Mouse (Mus musculus) midbrain, embryonic 16.5 days (tissue): ENCODE data around the gene Hilpda. TPM values are rescaled to one million over a fixed set of nuclear protein-coding genes. Genes with fewer than 3 reads are reported as not detected.

Source experiments
- ATAC-seq: fragments of 200-750 bp; cut with Nextera tagmentation; 2 replicates; pipeline ENCODE4 v1.8.0; 2017; ENCODE audit warnings: moderate TSS enrichment
- H3K27ac ChIP-seq: fragments of 300-500 bp; sonication (generic); 2 replicates; pipeline ENCODE4 v1.5.1; 2014; ENCODE audit warnings: mild to moderate bottlenecking, low read length, mixed read lengths
- H3K27me3 ChIP-seq: fragments of 300-500 bp; sonication (generic); 2 replicates; pipeline ENCODE4 v1.6.1; 2014; ENCODE audit warnings: low read depth, low read length, mixed read lengths; ENCODE audit not compliant: control insufficient read depth, insufficient read depth
- H3K36me3 ChIP-seq: fragments of 300-500 bp; sonication (generic); 2 replicates; pipeline ENCODE4 v1.6.1; 2014; ENCODE audit warnings: mild to moderate bottlenecking, low read length, moderate library complexity, mixed read lengths; ENCODE audit not compliant: control insufficient read depth, insufficient read depth
- H3K4me1 ChIP-seq: fragments of 300-500 bp; sonication (generic); 2 replicates; pipeline ENCODE4 v1.6.1; 2014; ENCODE audit warnings: mild to moderate bottlenecking, low read length, mixed read lengths; ENCODE audit not compliant: control insufficient read depth, insufficient read depth
- H3K4me2 ChIP-seq: fragments of 300-500 bp; sonication (generic); 2 replicates; pipeline ENCODE4 v1.6.1; 2014; ENCODE audit warnings: mild to moderate bottlenecking, low read length, mixed read lengths
- H3K4me3 ChIP-seq: fragments of 300-500 bp; sonication (generic); 2 replicates; pipeline ENCODE4 v1.5.1; 2014; ENCODE audit warnings: low read depth, mild to moderate bottlenecking, low read length, moderate library complexity, mixed read lengths
- H3K9ac ChIP-seq: fragments of 300-500 bp; sonication (generic); 2 replicates; pipeline ENCODE4 v1.6.1; 2014; ENCODE audit warnings: low read depth, low read length, mixed read lengths
- H3K9me3 ChIP-seq: fragments of 300-500 bp; sonication (generic); replicated peaks from 2 replicates; pipeline ENCODE4 v1.6.1; 2014; ENCODE audit warnings: mild to moderate bottlenecking, low read length, mixed read lengths; ENCODE audit not compliant: control insufficient read depth, poor library complexity, severe bottlenecking
- WGBS: fragments of 180-500 bp; shearing (Covaris S2); extraction: QIAGEN DNeasy Blood & Tissue Kit; methylation state at CpG from one replicate; pipeline ENCODE4 v1.1.7; 2014; 5-methylcytosine and 5-hydroxymethylcytosine counted together
- polyA plus RNA-seq: library from polyadenylated mRNA; unstranded; fragments of >200 nt; fragmentation: Nextera tagmentation; extraction: Ambion mirVana; gene quantifications from 2 replicates; pipeline ENCODE4 v1.2.1, GENCODE M21; 2015

Hilpda gene
- polyA plus RNA-seq, 1 experiment from 2014 or later = 34.8 TPM

- Histone ChIP-seq H3K9ac (no peak overlapping the region), H3K4me1 (no peaks in the 10 kb centered on the region), H3K27me3 (no peaks in the 10 kb centered on the region), H3K36me3 (no peaks in the 10 kb centered on the region), H3K4me2 (no peak overlapping the region), H3K4me3 (no peak overlapping the region), H3K9me3 (no peaks in the 10 kb centered on the region), H3K27ac (no peak overlapping the region)
- 64% methylated on average over 3 of the region's 3 CpGs for WGBS
- ATAC-seq = no peak
Observed at GRCm38 (mm10) chr6:29317941-29318340, 45.7 kb downstream of the Hilpda start.

DNA sequence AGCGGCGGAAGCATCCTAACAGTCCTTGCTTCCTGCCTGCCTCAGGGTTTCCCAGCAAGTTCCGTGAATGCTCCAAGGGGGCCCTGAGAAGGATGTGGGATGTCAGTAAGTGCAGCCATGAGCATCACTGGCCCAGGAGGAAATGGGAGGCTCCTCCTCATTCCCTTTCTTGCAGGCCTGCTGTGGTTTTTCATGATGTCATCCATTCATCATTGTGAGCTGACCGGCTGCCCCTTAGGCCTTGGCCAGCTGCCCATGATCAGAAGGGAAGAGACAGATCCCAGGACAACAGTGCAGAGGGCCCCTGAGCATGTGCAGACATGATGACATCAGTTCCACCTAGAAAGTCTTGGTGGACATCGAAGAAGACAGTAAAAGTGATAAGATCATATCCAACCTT, 46.6 kb downstream of the Hilpda start, which contains the start of gene Fam71f1:
TSS of gene Fam71f1 (plus strand) at position 262 of the 400 bp plus-strand sequence.
- Histone ChIP-seq H3K27me3 (no peaks in the 10 kb centered on the region), H3K9ac (no peak within 1 kb of the TSS), H3K36me3 (no peaks in the 10 kb centered on the region), H3K9me3 (no peaks in the 10 kb centered on the region), H3K27ac (no peak within 1 kb of the TSS), H3K4me1 (no peaks in the 10 kb centered on the region), H3K4me3 (no peak within 1 kb of the TSS), H3K4me2 (no peak within 1 kb of the TSS)
- no peak for ATAC-seq
- whole genome bisulfite sequencing = 79% methylated on average over 3 of the region's 5 CpGs

- Histone ChIP-seq H3K27me3 (no peaks in the 10 kb centered on the region), H3K4me3 (no peak overlapping the region), H3K36me3 (no peaks in the 10 kb centered on the region), H3K4me1 (no peaks in the 10 kb centered on the region), H3K9ac (no peak overlapping the region), H3K9me3 (no peaks in the 10 kb centered on the region), H3K4me2 (no peak overlapping the region), H3K27ac (no peak overlapping the region)
- WGBS = 87% methylated on average over 6 of the region's 6 CpGs
- no peak for ATAC-seq
Observed at GRCm38 (mm10) chr6:29321586-29321985, 49.3 kb downstream of the Hilpda start.

DNA sequence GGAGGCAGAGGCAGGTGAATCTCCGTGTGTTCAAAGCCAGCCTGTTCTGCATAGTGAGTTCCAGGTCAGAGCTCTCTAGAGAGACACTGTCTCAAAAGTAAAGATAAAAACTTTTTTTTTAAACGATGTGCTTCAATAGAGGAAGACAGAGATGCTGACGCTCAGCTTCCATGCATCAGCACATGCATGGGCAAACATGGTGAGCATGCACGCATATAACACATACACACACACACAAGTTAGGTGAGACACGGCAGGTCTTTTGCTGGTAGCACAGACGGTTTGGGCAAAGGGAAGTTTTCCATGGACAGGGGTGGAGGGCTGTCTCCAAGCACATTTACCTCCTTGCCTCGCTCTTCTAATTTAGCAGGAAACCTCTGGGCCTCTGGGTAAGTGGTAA, 49.9 kb downstream of the Hilpda start:
- ATAC-seq = no peak
- no peaks in the 10 kb centered on the region for H3K27me3 ChIP-seq

GRCm38 (mm10) chr6:29322735-29323134, 50.4 kb downstream of the Hilpda start:
- Histone ChIP-seq H3K9me3 (no peaks in the 10 kb centered on the region), H3K36me3 (no peaks in the 10 kb centered on the region), H3K4me2 (no peak overlapping the region), H3K4me1 (no peaks in the 10 kb centered on the region), H3K27me3 (no peaks in the 10 kb centered on the region), H3K9ac (no peak overlapping the region), H3K4me3 (no peak overlapping the region), H3K27ac (no peak overlapping the region)
- ATAC-seq = no peak
- WGBS = 83% methylated on average over 4 of the region's 4 CpGs

More for the DNA sequence above, 49.9 kb downstream of the Hilpda start:
- no peaks in the 10 kb centered on the region for H3K36me3 ChIP-seq
- no peak overlapping the region for H3K4me2 ChIP-seq
- no peak overlapping the region for H3K4me3 ChIP-seq
- H3K9ac ChIP-seq = no peak overlapping the region
- no peaks in the 10 kb centered on the region for H3K4me1 ChIP-seq
- no peaks in the 10 kb centered on the region for H3K9me3 ChIP-seq
- WGBS = 91% methylated on average over 7 of the region's 7 CpGs
- H3K27ac ChIP-seq = no peak overlapping the region

Other genes with a start within 250 kb of the Hilpda start
- not detected in 2 replicates for gene Lep, start 212.3 kb upstream of the Hilpda start, polyA plus RNA-seq
- 43.1 and 43.4 TPM in 2 replicates for gene Rbm28, start 107.5 kb upstream of the Hilpda start, polyA plus RNA-seq
- 11.4 and 11.6 TPM in 2 replicates for gene Prrt4, start 92.9 kb upstream of the Hilpda start, polyA plus RNA-seq
- 63.8 and 70.6 TPM in 2 replicates for gene Impdh1, start 56.1 kb upstream of the Hilpda start, polyA plus RNA-seq
- 0.60 and 0.80 TPM in 2 replicates for gene Fam71f2, start 7.1 kb downstream of the Hilpda start, polyA plus RNA-seq
- gene Fam71f1, start 46.7 kb downstream of the Hilpda start, polyA plus RNA-seq = not detected in 2 replicates
- gene Calu, start 75.6 kb downstream of the Hilpda start, polyA plus RNA-seq = 160 and 163 TPM in 2 replicates
- 0.23 and 0.34 TPM in 2 replicates for gene Opn1sw, start 116.0 kb downstream of the Hilpda start, polyA plus RNA-seq
- gene Ccdc136, start 123.8 kb downstream of the Hilpda start, polyA plus RNA-seq = 38.6 and 46.5 TPM in 2 replicates
- 2.0 and 2.2 TPM in 2 replicates for gene Flnc, start 160.8 kb downstream of the Hilpda start, polyA plus RNA-seq
- 311 and 340 TPM in 2 replicates for gene Atp6v1f, start 195.2 kb downstream of the Hilpda start, polyA plus RNA-seq
- 0.41 and 0.45 TPM in 2 replicates for gene Atp6v1fnb, start 198.9 kb downstream of the Hilpda start, polyA plus RNA-seq
- 14.1 and 16.7 TPM in 2 replicates for gene Kcp, start 235.5 kb downstream of the Hilpda start, polyA plus RNA-seq